Mouse (Mus musculus): ENCODE data around the gene Alkbh1. TPM values are rescaled to one million over a fixed set of nuclear protein-coding genes. Genes with fewer than 3 reads are reported as not detected.

The Alkbh1 gene
- polyA plus RNA-seq, 1 experiment = 4.3 TPM

DNA sequence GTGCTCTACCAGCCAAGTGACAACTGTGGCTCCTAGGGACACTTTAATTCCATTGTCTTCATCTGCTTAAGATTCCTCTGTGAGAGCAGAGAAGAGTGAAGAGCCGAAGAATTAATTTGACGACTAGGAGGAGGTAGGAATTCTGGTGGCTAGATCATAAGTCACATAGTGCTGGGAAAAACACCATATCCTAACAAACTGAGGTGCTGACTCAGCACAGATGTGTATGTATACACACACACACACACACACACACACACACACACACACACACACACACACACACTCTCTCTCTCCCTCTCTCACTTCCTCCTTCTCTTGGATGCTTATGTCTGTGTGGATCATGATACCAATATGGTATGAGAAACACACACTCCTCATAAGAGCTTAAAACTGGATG is 15.5 kb downstream of the Alkbh1 start:
- H3K4me3 ChIP-seq (ENCODE audit: insufficient read depth, low read depth, low read length) = no peak overlapping the region
- H3K4me1 ChIP-seq (ENCODE audit: control insufficient read depth, insufficient read depth, insufficient read length, low read length) = no peaks in the 10 kb centered on the region
- no peak overlapping the region for H3K27ac ChIP-seq (replicated peaks; ENCODE audit: low read depth, low read length)

GRCm38 (mm10) chr12:87426354-87427031 is 17.3 kb downstream of the Alkbh1 start:
- Histone ChIP-seq H3K4me1 (ENCODE audit: control insufficient read depth, insufficient read depth, insufficient read length, low read length) (no peaks in the 10 kb centered on the region), H3K4me3 (ENCODE audit: insufficient read depth, low read depth, low read length) (no peak overlapping the region), H3K27ac (replicated peaks; ENCODE audit: low read depth, low read length) (no peak overlapping the region)

DNA sequence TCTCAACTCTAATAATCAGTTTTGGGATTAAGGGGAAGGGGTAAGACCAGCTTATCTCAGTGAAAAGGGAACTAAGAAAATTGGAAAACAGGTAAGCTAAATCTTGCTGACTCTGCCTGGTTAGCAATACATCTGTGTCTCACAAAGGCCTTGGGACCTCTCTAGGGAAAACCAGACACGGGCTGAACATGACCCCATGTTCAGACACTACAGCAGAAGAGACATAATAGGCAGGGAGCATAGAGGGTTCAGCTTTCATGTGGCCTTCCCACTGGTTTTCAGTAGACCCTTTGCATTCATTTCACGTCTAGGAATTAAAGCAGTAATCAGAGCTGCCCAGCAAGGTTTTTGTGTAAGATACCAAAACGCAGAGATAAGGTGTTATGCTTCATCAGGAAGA is 19.3 kb downstream of the Alkbh1 start:
- Histone ChIP-seq H3K4me3 (ENCODE audit: insufficient read depth, low read depth, low read length) (no peak overlapping the region), H3K4me1 (ENCODE audit: control insufficient read depth, insufficient read depth, insufficient read length, low read length) (no peaks in the 10 kb centered on the region), H3K27ac (replicated peaks; ENCODE audit: low read depth, low read length) (no peak overlapping the region)

GRCm38 (mm10) chr12:87423700-87424099 is 20.1 kb downstream of the Alkbh1 start:
- Histone ChIP-seq H3K27ac (replicated peaks; ENCODE audit: low read depth, low read length) (no peak overlapping the region), H3K4me1 (ENCODE audit: control insufficient read depth, insufficient read depth, insufficient read length, low read length) (no peaks in the 10 kb centered on the region), H3K4me3 (ENCODE audit: insufficient read depth, low read depth, low read length) (no peak overlapping the region)

GRCm38 (mm10) chr12:87421708-87422507 is 21.9 kb downstream of the Alkbh1 start:
- no peak overlapping the region for H3K27ac ChIP-seq (replicated peaks; ENCODE audit: low read depth, low read length)
- H3K4me3 ChIP-seq (ENCODE audit: insufficient read depth, low read depth, low read length) = no peak overlapping the region
- no peaks in the 10 kb centered on the region for H3K4me1 ChIP-seq (ENCODE audit: control insufficient read depth, insufficient read depth, insufficient read length, low read length)

GRCm38 (mm10) chr12:87419974-87420485 is 23.8 kb downstream of the Alkbh1 start:
- Histone ChIP-seq H3K4me3 (ENCODE audit: insufficient read depth, low read depth, low read length) (no peak overlapping the region), H3K4me1 (ENCODE audit: control insufficient read depth, insufficient read depth, insufficient read length, low read length) (no peaks in the 10 kb centered on the region), H3K27ac (replicated peaks; ENCODE audit: low read depth, low read length) (no peak overlapping the region)

DNA sequence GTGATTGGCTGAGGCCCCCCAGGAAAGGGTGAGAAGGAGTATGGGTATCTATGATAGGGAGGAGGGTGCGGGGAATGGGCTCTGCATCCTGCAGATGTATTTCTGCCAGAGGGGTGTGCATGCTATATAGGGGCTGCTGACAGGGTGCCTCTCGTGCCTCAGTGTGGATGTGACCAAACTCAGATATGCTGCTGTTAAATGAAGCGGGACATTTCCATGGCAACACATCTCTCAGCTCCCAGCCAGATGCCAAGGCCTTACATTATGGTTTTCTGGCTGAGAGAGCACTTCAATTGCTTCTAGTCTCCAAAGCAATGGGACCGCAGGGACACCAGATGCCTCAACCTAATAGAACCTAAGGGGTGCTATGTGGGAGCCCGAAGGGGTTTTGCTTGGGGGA is 24.9 kb downstream of the Alkbh1 start:
- Histone ChIP-seq H3K4me3 (ENCODE audit: insufficient read depth, low read depth, low read length) (no peak overlapping the region), H3K4me1 (ENCODE audit: control insufficient read depth, insufficient read depth, insufficient read length, low read length) (no peaks in the 10 kb centered on the region)

DNA sequence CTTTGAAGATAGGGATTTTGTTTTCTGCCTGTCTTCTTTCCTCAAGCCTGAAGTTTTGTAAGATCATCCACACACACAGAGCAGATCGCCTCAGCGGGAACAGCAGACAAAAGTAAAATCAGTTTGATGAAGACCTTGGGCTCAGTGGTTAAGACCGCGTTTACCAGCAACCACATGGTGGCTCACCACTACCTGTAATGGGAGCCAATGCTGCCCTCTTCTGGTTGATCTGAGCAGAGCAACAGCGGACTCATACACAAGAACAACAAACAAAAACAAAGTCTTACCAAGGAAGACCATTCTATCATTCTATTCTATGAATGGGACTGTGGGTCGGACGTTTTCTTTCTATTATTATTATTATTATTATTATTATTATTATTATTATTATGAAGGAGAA is 27.1 kb downstream of the Alkbh1 start:
- Histone ChIP-seq H3K4me3 (ENCODE audit: insufficient read depth, low read depth, low read length) (no peak overlapping the region), H3K27ac (replicated peaks; ENCODE audit: low read depth, low read length) (no peak overlapping the region), H3K4me1 (ENCODE audit: control insufficient read depth, insufficient read depth, insufficient read length, low read length) (no peaks in the 10 kb centered on the region)

More for the DNA sequence above, 24.9 kb downstream of the Alkbh1 start:
- no peak overlapping the region for H3K27ac ChIP-seq (replicated peaks; ENCODE audit: low read depth, low read length)

- Histone ChIP-seq H3K27ac (replicated peaks; ENCODE audit: low read depth, low read length) (no peak overlapping the region), H3K4me1 (ENCODE audit: control insufficient read depth, insufficient read depth, insufficient read length, low read length) (no peaks in the 10 kb centered on the region), H3K4me3 (ENCODE audit: insufficient read depth, low read depth, low read length) (no peak overlapping the region)
These were observed 28.5 kb downstream of the Alkbh1 start for GRCm38 (mm10) chr12:87415358-87415757.

DNA sequence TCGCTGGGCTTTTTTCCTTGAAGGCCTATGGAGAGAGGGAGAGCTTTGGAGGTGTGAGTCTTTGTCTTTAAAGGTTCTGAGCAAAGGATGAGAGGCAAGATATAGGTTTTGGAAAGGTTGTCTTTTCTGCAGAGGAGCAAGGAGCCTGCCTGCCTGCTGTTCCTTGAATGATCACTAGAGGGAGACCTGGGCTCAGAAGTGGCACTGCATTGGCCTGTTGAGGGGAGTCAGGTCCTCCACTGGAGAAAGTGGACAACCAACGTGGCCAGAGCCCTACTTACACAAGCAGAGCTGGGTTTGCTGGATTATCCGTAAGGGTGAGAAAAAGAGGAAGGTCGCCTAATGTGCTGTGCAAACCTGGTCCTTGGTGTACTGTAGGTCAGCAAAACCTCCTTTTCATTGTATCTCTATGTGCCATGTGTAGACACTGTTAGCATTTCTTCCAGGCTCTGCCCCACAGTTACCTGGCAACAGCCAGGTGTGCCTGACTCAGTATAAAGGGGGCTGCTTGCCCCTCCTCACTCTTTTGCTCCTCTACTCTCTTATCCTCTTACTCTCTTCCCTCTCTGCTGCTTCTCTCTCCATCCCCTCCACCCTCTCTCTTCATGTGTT is 30.5 kb downstream of the Alkbh1 start:
- Histone ChIP-seq H3K4me3 (ENCODE audit: insufficient read depth, low read depth, low read length) (no peak overlapping the region), H3K4me1 (ENCODE audit: control insufficient read depth, insufficient read depth, insufficient read length, low read length) (peaks cover 1% of the 10 kb centered on the region; the same call in 1 of the 2 replicates), H3K27ac (replicated peaks; ENCODE audit: low read depth, low read length) (no peak overlapping the region)

- Histone ChIP-seq H3K4me3 (ENCODE audit: insufficient read depth, low read depth, low read length) (no peak overlapping the region), H3K4me1 (ENCODE audit: control insufficient read depth, insufficient read depth, insufficient read length, low read length) (peaks cover 5% of the 10 kb centered on the region; the same call in 1 of the 2 replicates), H3K27ac (replicated peaks; ENCODE audit: low read depth, low read length) (no peak overlapping the region)
These were observed 32.8 kb downstream of the Alkbh1 start for GRCm38 (mm10) chr12:87410999-87411398.

DNA sequence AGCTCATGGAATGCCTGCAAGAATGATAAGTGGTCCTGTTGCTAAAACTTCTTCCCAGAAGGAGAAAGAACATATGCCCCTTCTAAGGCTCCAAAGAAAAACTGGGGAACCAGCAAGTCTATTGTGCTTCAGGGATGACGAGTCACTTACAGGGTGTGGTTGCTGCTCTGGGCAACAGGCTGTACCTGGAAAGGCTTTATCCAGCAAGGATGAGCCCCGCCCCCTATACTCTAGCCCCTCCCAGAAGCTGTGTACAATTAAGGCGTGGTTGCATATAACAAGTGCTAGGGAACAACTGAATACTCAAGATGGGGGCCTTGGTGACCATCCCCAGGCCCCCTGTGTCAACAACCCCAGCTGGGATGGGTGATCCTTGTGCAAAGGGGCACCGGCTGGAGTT is 34.7 kb downstream of the Alkbh1 start:
- no peak overlapping the region for H3K27ac ChIP-seq (replicated peaks; ENCODE audit: low read depth, low read length)
- no peak overlapping the region for H3K4me3 ChIP-seq (ENCODE audit: insufficient read depth, low read depth, low read length)
- peaks cover 5% of the 10 kb centered on the region; the same call in 1 of the 2 replicates for H3K4me1 ChIP-seq (ENCODE audit: control insufficient read depth, insufficient read depth, insufficient read length, low read length)

DNA sequence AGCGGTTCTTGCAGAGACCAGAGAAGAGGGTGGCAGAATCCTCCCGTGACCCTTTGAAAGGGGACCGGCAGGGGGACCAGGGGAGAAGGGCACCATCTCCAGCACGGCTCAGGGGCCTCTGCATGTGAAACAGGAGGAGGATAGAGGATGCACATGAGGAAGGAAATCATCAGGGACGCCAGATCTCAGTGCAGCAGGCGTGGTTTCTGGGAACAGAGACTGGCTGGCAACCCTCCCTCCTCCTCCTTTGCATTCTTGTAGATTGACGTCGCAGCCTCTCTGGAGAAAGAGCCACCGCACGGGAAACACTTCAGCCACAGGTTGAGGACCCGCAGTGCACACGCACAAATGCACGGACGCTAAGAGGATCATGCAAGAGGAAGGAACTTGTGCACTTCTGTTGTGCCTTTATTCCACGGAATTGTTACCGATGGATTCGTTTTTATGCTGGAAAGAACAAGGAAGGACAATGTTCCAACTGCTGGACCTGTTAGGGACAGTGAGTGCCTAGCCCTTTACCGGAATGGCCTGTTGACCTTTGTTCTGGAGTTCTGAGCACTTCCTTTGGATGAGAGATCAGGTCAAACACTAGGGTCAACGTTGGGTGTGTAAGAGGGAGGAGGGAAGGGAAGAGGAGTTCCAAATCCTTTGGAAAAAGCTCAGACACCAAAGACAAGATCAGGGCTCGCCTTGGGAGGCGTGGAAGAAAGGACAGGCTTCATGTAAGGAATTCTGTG is 35.8 kb downstream of the Alkbh1 start:
- H3K4me3 ChIP-seq (ENCODE audit: insufficient read depth, low read depth, low read length) = peak overlapping the region; percentile 44
- H3K4me1 ChIP-seq (ENCODE audit: control insufficient read depth, insufficient read depth, insufficient read length, low read length) = peaks cover 5% of the 10 kb centered on the region; the same call in 1 of the 2 replicates
- peak overlapping the region; percentile 74 for H3K27ac ChIP-seq (replicated peaks; ENCODE audit: low read depth, low read length)

GRCm38 (mm10) chr12:87405721-87406120 is 38.1 kb downstream of the Alkbh1 start:
- peaks cover 5% of the 10 kb centered on the region; the same call in 1 of the 2 replicates for H3K4me1 ChIP-seq (ENCODE audit: control insufficient read depth, insufficient read depth, insufficient read length, low read length)
- no peak overlapping the region for H3K27ac ChIP-seq (replicated peaks; ENCODE audit: low read depth, low read length)
- H3K4me3 ChIP-seq (ENCODE audit: insufficient read depth, low read depth, low read length) = no peak overlapping the region

DNA sequence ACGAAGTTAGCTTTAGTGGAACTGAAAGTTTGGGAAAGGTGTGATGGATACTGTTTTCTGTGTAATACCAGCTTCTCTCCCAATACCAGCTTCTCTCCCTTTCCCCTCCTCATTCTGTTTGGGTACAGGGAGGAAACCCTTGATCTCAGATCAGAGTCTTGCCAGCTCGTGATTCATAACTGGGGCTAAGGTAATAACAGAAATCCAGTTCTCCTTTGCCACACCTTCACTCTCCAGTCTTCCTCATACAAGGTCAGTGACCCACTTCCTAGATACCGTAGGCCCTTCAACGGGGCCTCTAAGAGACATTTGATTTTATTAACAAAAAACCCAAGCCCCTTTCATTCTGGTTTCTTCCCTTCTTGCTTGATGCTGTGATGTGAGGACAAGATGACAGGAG is 38.7 kb downstream of the Alkbh1 start:
- peaks cover 5% of the 10 kb centered on the region; the same call in 1 of the 2 replicates for H3K4me1 ChIP-seq (ENCODE audit: control insufficient read depth, insufficient read depth, insufficient read length, low read length)
- no peak overlapping the region for H3K27ac ChIP-seq (replicated peaks; ENCODE audit: low read depth, low read length)
- no peak overlapping the region for H3K4me3 ChIP-seq (ENCODE audit: insufficient read depth, low read depth, low read length)
